Mouse (Mus musculus): Measurements from ENCODE around the gene Klhl5. TPM values are rescaled to one million over a fixed set of nuclear protein-coding genes. Genes with fewer than 3 reads are reported as not detected.

Klhl5 gene
- polyA plus RNA-seq (2014; fragmentation: Nextera tagmentation; extraction: Ambion mirVana), result 30.7 and 31.8 TPM in 2 replicates

GRCm38 (mm10) chr5:65106876-65107772 is at the start of gene Klhl5:
Gene Klhl5, plus strand, starts transcription at chr5:65107539.
- Histone ChIP-seq H3K36me3 (ENCODE audit: insufficient read depth) (no peaks in the 10 kb centered on the region), H3K27me3 (ENCODE audit: insufficient read depth, low read length) (no peaks in the 10 kb centered on the region), H3K9ac (peak within 1 kb of the TSS; percentile 88), H3K4me3 (ENCODE audit: low read depth, low read length) (peak within 1 kb of the TSS; percentile 85), H3K9me3 (ENCODE audit: low read depth, low read length) (no peaks in the 10 kb centered on the region), H3K4me1 (ENCODE audit: insufficient read depth) (0 out of 2 replicates have a peak, but pooled peaks cover 5% of the 10 kb centered on the region), H3K27ac (ENCODE audit: low read depth) (peak within 1 kb of the TSS; percentile 87), H3K4me2 (peak within 1 kb of the TSS; percentile 71)
- WGBS, result 3% methylated on average over 41 of the region's 56 CpGs
- no peak for TF ChIP-seq CTCF (IDR thresholded peaks at IDR 0.05; ENCODE audit: low read depth)
- peak; percentile 95 for DNase-seq
- ATAC-seq (ENCODE audit: insufficient read depth), result peak; percentile 97

GRCm38 (mm10) chr5:65057596-65057995 is 49.7 kb upstream of the Klhl5 start:
- Histone ChIP-seq H3K4me1 (ENCODE audit: insufficient read depth) (no peaks in the 10 kb centered on the region), H3K27me3 (ENCODE audit: insufficient read depth, low read length) (no peaks in the 10 kb centered on the region), H3K4me3 (ENCODE audit: low read depth, low read length) (no peak overlapping the region), H3K9ac (no peak overlapping the region), H3K4me2 (no peak overlapping the region), H3K36me3 (ENCODE audit: insufficient read depth) (no peaks in the 10 kb centered on the region), H3K27ac (ENCODE audit: low read depth) (no peak overlapping the region), H3K9me3 (ENCODE audit: low read depth, low read length) (no peaks in the 10 kb centered on the region)
- ATAC-seq (ENCODE audit: insufficient read depth) (no peak), DNase-seq (no peak)
- TF ChIP-seq CTCF (IDR thresholded peaks at IDR 0.05; ENCODE audit: low read depth), result no peak
- 92% methylated on average over 6 of the region's 6 CpGs for WGBS

GRCm38 (mm10) chr5:65059806-65060205 is 47.5 kb upstream of the Klhl5 start:
- Histone ChIP-seq H3K4me3 (ENCODE audit: low read depth, low read length) (no peak overlapping the region), H3K9me3 (ENCODE audit: low read depth, low read length) (no peaks in the 10 kb centered on the region), H3K4me1 (ENCODE audit: insufficient read depth) (no peaks in the 10 kb centered on the region), H3K4me2 (no peak overlapping the region), H3K27ac (ENCODE audit: low read depth) (no peak overlapping the region), H3K9ac (no peak overlapping the region), H3K36me3 (ENCODE audit: insufficient read depth) (no peaks in the 10 kb centered on the region), H3K27me3 (ENCODE audit: insufficient read depth, low read length) (no peaks in the 10 kb centered on the region)
- TF ChIP-seq CTCF (IDR thresholded peaks at IDR 0.05; ENCODE audit: low read depth), result no peak
- WGBS, result 78% methylated on average over 2 of the region's 2 CpGs
- DNase-seq (no peak), ATAC-seq (ENCODE audit: insufficient read depth) (no peak)

GRCm38 (mm10) chr5:65062236-65062635 is 45.1 kb upstream of the Klhl5 start:
- Histone ChIP-seq H3K27me3 (ENCODE audit: insufficient read depth, low read length) (no peaks in the 10 kb centered on the region), H3K36me3 (ENCODE audit: insufficient read depth) (no peaks in the 10 kb centered on the region), H3K4me3 (ENCODE audit: low read depth, low read length) (no peak overlapping the region), H3K9me3 (ENCODE audit: low read depth, low read length) (no peaks in the 10 kb centered on the region), H3K9ac (no peak overlapping the region), H3K4me2 (no peak overlapping the region), H3K4me1 (ENCODE audit: insufficient read depth) (no peaks in the 10 kb centered on the region), H3K27ac (ENCODE audit: low read depth) (no peak overlapping the region)
- ATAC-seq (ENCODE audit: insufficient read depth) (no peak), DNase-seq (no peak)
- WGBS, result 89% methylated on average over 4 of the region's 4 CpGs
- TF ChIP-seq CTCF (IDR thresholded peaks at IDR 0.05; ENCODE audit: low read depth), result no peak

- H3K36me3 ChIP-seq (ENCODE audit: insufficient read depth), result no peaks in the 10 kb centered on the region
- no peaks in the 10 kb centered on the region for H3K4me1 ChIP-seq (ENCODE audit: insufficient read depth)
- TF ChIP-seq CTCF (IDR thresholded peaks at IDR 0.05; ENCODE audit: low read depth), result no peak
- WGBS, result 86% methylated on average over 2 of the region's 2 CpGs
- DNase-seq (no peak), ATAC-seq (ENCODE audit: insufficient read depth) (no peak)
- H3K27ac ChIP-seq (ENCODE audit: low read depth), result no peak overlapping the region
- H3K27me3 ChIP-seq (ENCODE audit: insufficient read depth, low read length), result no peaks in the 10 kb centered on the region
- no peak overlapping the region for H3K9ac ChIP-seq
- H3K4me3 ChIP-seq (ENCODE audit: low read depth, low read length), result no peak overlapping the region
- H3K4me2 ChIP-seq, result no peak overlapping the region
- H3K9me3 ChIP-seq (ENCODE audit: low read depth, low read length), result no peaks in the 10 kb centered on the region
These were observed 44.1 kb upstream of the Klhl5 start for GRCm38 (mm10) chr5:65063266-65063665.

GRCm38 (mm10) chr5:65068166-65068565 is 39.2 kb upstream of the Klhl5 start:
- H3K9ac ChIP-seq, result no peak overlapping the region
- no peak for TF ChIP-seq CTCF (IDR thresholded peaks at IDR 0.05; ENCODE audit: low read depth)
- no peaks in the 10 kb centered on the region for H3K27me3 ChIP-seq (ENCODE audit: insufficient read depth, low read length)
- H3K27ac ChIP-seq (ENCODE audit: low read depth), result no peak overlapping the region
- DNase-seq, result no peak
- H3K9me3 ChIP-seq (ENCODE audit: low read depth, low read length), result no peaks in the 10 kb centered on the region
- H3K4me3 ChIP-seq (ENCODE audit: low read depth, low read length), result no peak overlapping the region
- H3K36me3 ChIP-seq (ENCODE audit: insufficient read depth), result no peaks in the 10 kb centered on the region
- 82% methylated on average over 6 of the region's 6 CpGs for WGBS
- H3K4me1 ChIP-seq (ENCODE audit: insufficient read depth), result no peaks in the 10 kb centered on the region
- H3K4me2 ChIP-seq, result no peak overlapping the region
- ATAC-seq (ENCODE audit: insufficient read depth), result no peak

- no peak overlapping the region for H3K4me3 ChIP-seq (ENCODE audit: low read depth, low read length)
- H3K9ac ChIP-seq, result no peak overlapping the region
- DNase-seq (no peak), ATAC-seq (ENCODE audit: insufficient read depth) (no peak)
- TF ChIP-seq CTCF (IDR thresholded peaks at IDR 0.05; ENCODE audit: low read depth), result no peak
- H3K4me1 ChIP-seq (ENCODE audit: insufficient read depth), result no peaks in the 10 kb centered on the region
- no peaks in the 10 kb centered on the region for H3K27me3 ChIP-seq (ENCODE audit: insufficient read depth, low read length)
- no peak overlapping the region for H3K27ac ChIP-seq (ENCODE audit: low read depth)
- 67% methylated on average over 11 of the region's 11 CpGs for WGBS
- no peaks in the 10 kb centered on the region for H3K9me3 ChIP-seq (ENCODE audit: low read depth, low read length)
- H3K36me3 ChIP-seq (ENCODE audit: insufficient read depth), result no peaks in the 10 kb centered on the region
- H3K4me2 ChIP-seq, result no peak overlapping the region
These were observed 37.5 kb upstream of the Klhl5 start for GRCm38 (mm10) chr5:65069872-65070271.
